Mouse (Mus musculus) hindbrain, postnatal 0 days (tissue): ENCODE measurements around the gene Pycr1. TPM values are rescaled to one million over a fixed set of nuclear protein-coding genes. Genes with fewer than 3 reads are reported as not detected.

ENCODE experiments used
- ATAC-seq: fragments of 200-750 bp; cut with Nextera tagmentation; 2 replicates; pipeline ENCODE4 v1.8.0; 2017; ENCODE audit warnings: mild to moderate bottlenecking, moderate TSS enrichment, moderate library complexity
- DNase-seq: peaks from one replicate; pipeline ENCODE4 v3.0.0-alpha.2; 2015; ENCODE audit warnings: low spot score
- H3K27ac ChIP-seq: fragments of 300-500 bp; sonication (generic); 2 replicates; pipeline ENCODE4 v1.5.1; 2014; ENCODE audit warnings: mild to moderate bottlenecking
- H3K27me3 ChIP-seq: fragments of 300-500 bp; sonication (generic); 2 replicates; pipeline ENCODE4 v1.6.1; 2014; ENCODE audit warnings: low read length, mixed read lengths; ENCODE audit not compliant: insufficient read depth
- H3K36me3 ChIP-seq: fragments of 300-500 bp; sonication (generic); 2 replicates; pipeline ENCODE4 v1.6.1; 2014; ENCODE audit warnings: low read length, mixed read lengths; ENCODE audit not compliant: insufficient read depth
- H3K4me1 ChIP-seq: fragments of 300-500 bp; sonication (generic); 2 replicates; pipeline ENCODE4 v1.6.1; 2014; ENCODE audit warnings: antibody characterized with exemption, low read length, mixed read lengths; ENCODE audit not compliant: insufficient read depth
- H3K4me2 ChIP-seq: fragments of 300-500 bp; sonication (generic); 2 replicates; pipeline ENCODE4 v1.6.1; 2014; ENCODE audit warnings: low read depth, mild to moderate bottlenecking, low read length, moderate library complexity, mixed read lengths
- H3K4me3 ChIP-seq: fragments of 300-500 bp; sonication (generic); 2 replicates; pipeline ENCODE4 v1.5.1; 2014; ENCODE audit warnings: low read length
- H3K9ac ChIP-seq: fragments of 300-500 bp; sonication (generic); replicated peaks from 2 replicates; pipeline ENCODE4 v1.6.1; 2014; ENCODE audit warnings: mild to moderate bottlenecking, low read length, moderate library complexity, mixed read lengths
- H3K9me3 ChIP-seq: fragments of 300-500 bp; sonication (generic); 2 replicates; pipeline ENCODE4 v1.6.1; 2016; ENCODE audit warnings: low read length, mixed read lengths
- CTCF ChIP-seq: IDR thresholded peaks from 2 replicates; pipeline ENCODE4 v1.5.1; 2016; ENCODE audit warnings: antibody characterized with exemption, control low read depth, low read depth
- WGBS: fragments of 180-500 bp; shearing (Covaris S2); extraction: QIAGEN DNeasy Blood & Tissue Kit; methylation state at CpG from one replicate; pipeline ENCODE4 v1.1.7; 2014; 5-methylcytosine and 5-hydroxymethylcytosine counted together
- polyA plus RNA-seq: library from polyadenylated mRNA; unstranded; fragments of >200 nt; fragmentation: Nextera tagmentation; extraction: Ambion mirVana; gene quantifications from 2 replicates; pipeline ENCODE4 v1.2.1, GENCODE M21; 2015
- total RNA-seq: library from RNA; depleted of rRNA; stranded (reverse); fragments of >200 nt; gene quantifications from 2 replicates; pipeline ENCODE4 v1.2.3, GENCODE M21; 2014

The Pycr1 gene
- total and polyA plus RNA-seq, 2 experiments from 2014 or later: 9.3 to 13.8 TPM

DNA sequence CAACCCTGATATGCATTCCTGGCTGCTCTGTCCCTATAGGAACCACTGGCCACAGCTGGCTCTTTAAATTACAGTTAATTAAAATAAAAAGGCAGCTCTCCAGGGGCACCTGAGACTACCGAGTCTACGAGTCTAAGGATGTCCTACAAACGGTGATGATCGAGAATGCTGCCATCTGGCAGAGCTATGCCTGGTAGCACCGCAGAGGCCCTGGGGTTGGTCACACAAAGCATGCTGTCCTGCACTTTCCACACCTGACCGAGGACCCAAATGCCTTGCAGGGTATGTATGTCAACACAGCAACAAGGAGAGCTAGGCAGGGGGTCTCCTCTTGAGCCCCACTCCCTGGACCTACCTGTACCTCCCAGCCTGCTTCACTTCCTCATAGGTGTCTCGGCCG, 29.6 kb downstream of the Pycr1 start:
- Histone ChIP-seq H3K27me3 (no peaks in the 10 kb centered on the region), H3K27ac (no peak overlapping the region), H3K4me1 (peaks cover 8% of the 10 kb centered on the region; the same call in 1 of the 2 replicates), H3K4me2 (no peak overlapping the region), H3K9ac (no peak overlapping the region), H3K9me3 (no peaks in the 10 kb centered on the region), H3K4me3 (no peak overlapping the region), H3K36me3 (peaks cover 24% of the 10 kb centered on the region)
- DNase-seq (no peak), ATAC-seq (no peak)
- TF ChIP-seq CTCF: no peak
- WGBS: 75% methylated on average over 8 of the region's 8 CpGs

DNA sequence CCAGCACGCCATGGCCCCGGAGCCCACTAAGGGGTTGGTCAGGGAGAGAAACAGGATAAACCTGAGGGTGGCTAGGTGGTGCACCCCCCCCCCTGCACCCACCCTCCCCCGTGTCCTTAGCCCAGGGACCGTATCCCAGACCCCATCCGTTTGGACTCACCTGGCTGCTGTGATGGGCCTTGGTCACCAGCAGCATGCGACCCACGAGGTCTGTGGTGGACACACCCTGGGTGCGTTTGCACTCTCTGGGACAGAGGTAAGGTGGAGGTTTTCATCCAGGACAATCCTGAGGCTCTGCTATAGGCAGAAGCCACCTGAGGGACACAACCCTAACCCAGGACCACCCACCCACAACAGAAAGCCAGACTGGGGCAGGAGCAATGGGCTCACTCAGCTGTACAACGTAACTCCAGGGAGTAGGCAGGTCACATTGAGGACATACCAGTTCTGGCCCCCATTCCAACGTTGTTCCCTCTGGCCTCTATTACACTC, 30.0 kb downstream of the Pycr1 start:
- Histone ChIP-seq H3K4me1 (peaks cover 10% of the 10 kb centered on the region; the same call in 1 of the 2 replicates), H3K4me3 (no peak overlapping the region), H3K4me2 (no peak overlapping the region), H3K9me3 (no peaks in the 10 kb centered on the region), H3K27ac (no peak overlapping the region), H3K36me3 (peaks cover 19% of the 10 kb centered on the region), H3K27me3 (no peaks in the 10 kb centered on the region), H3K9ac (no peak overlapping the region)
- DNase-seq (no peak), ATAC-seq (no peak)
- WGBS: 88% methylated on average over 10 of the region's 10 CpGs
- TF ChIP-seq CTCF: no peak

DNA sequence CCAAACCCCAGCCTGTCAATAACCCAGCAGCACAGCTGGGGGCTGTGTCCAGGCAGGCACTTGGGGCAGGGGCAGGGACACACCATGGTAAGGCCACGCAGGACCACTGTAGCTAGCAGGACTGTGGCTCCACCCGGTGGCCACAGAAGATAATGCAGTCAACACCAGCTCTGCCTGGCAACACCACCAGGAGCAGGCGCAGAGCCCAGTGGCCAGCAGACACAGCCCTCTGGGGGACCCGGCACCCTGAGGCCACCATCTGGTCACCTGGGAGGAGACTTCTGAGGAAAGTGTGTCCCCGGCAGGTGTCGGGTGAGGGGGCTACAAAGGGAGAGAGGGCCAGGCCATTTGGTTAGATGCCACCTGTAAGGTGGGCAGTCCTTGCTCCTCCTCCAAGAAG, 30.8 kb downstream of the Pycr1 start:
- H3K4me1 ChIP-seq: peaks cover 13% of the 10 kb centered on the region; the same call in 1 of the 2 replicates
- no peaks in the 10 kb centered on the region for H3K27me3 ChIP-seq
- ATAC-seq (peak; percentile 53), DNase-seq (peak; percentile 85)
- TF ChIP-seq CTCF: peak; percentile 93
- H3K9me3 ChIP-seq: no peaks in the 10 kb centered on the region
- no peak overlapping the region for H3K27ac ChIP-seq
- H3K4me3 ChIP-seq: no peak overlapping the region
- WGBS: 42% methylated on average over 6 of the region's 6 CpGs
- H3K36me3 ChIP-seq: peaks cover 17% of the 10 kb centered on the region
- H3K4me2 ChIP-seq: no peak overlapping the region
- no peak overlapping the region for H3K9ac ChIP-seq

DNA sequence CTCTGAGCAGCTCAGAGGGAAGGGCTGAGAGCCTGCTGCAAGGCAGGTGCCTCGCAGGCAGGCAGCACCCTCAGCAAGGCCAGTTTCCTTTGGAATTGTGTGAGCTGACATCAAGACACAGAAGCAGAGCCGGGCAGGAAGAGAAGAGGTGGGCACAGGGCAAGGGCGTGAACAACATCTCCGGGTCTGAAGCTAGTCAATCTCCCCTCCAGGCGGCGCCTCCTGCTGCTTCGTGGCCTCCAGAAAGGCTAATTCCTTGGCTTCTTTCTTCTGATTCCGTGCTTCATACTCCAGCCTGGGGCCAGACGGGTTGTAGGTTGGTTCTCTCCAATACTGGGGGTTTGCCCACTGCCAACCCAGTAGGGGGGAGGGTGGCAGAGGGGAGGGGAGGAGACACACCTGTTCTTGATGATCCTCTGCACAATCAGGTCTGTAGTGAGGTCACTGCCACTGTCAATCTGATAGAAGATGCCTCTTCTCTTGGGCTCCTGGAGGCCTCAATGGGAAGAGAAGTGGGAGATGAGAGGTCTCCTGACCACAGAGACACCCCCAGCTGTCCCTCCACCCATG, 33.0 kb downstream of the Pycr1 start:
- TF ChIP-seq CTCF: no peak
- DNase-seq (no peak), ATAC-seq (no peak)
- Histone ChIP-seq H3K4me3 (no peak overlapping the region), H3K4me2 (no peak overlapping the region), H3K9ac (no peak overlapping the region), H3K9me3 (no peaks in the 10 kb centered on the region), H3K27ac (no peak overlapping the region), H3K4me1 (0 out of 2 replicates have a peak, but pooled peaks cover 6% of the 10 kb centered on the region), H3K27me3 (no peaks in the 10 kb centered on the region), H3K36me3 (peaks cover 20% of the 10 kb centered on the region)
- WGBS: 79% methylated on average over 9 of the region's 9 CpGs

DNA sequence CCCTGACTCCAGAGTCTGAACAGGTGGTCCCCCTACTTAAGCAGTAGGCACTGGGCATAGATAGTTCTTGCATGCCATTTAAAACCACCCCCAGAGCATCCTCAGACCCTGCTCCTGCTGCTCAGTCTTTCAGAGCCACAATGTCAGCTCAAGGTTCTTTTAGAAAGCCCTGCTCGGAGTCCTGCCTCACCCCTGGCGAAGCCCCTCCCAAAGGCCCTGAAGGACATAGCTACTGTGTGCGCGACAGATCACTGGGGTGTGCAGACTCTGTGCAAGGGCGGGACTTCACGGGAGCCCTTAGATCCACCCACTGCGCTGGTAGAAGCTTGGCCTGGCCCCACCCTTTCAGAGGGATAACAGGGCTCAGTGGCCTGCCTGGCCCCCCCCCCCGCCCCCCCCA, 34.3 kb downstream of the Pycr1 start:
- H3K36me3 ChIP-seq: peaks cover 30% of the 10 kb centered on the region
- no peak overlapping the region for H3K27ac ChIP-seq
- no peak for DNase-seq
- no peaks in the 10 kb centered on the region for H3K9me3 ChIP-seq
- no peak overlapping the region for H3K4me3 ChIP-seq
- H3K4me1 ChIP-seq: 0 out of 2 replicates have a peak, but pooled peaks cover 6% of the 10 kb centered on the region
- H3K9ac ChIP-seq: 0 out of 2 replicates have a peak overlapping the region, but pooled peaks have one; percentile 9
- ATAC-seq: no peak
- H3K27me3 ChIP-seq: no peaks in the 10 kb centered on the region
- 31% methylated on average over 8 of the region's 8 CpGs for WGBS
- TF ChIP-seq CTCF: no peak
- no peak overlapping the region for H3K4me2 ChIP-seq

DNA sequence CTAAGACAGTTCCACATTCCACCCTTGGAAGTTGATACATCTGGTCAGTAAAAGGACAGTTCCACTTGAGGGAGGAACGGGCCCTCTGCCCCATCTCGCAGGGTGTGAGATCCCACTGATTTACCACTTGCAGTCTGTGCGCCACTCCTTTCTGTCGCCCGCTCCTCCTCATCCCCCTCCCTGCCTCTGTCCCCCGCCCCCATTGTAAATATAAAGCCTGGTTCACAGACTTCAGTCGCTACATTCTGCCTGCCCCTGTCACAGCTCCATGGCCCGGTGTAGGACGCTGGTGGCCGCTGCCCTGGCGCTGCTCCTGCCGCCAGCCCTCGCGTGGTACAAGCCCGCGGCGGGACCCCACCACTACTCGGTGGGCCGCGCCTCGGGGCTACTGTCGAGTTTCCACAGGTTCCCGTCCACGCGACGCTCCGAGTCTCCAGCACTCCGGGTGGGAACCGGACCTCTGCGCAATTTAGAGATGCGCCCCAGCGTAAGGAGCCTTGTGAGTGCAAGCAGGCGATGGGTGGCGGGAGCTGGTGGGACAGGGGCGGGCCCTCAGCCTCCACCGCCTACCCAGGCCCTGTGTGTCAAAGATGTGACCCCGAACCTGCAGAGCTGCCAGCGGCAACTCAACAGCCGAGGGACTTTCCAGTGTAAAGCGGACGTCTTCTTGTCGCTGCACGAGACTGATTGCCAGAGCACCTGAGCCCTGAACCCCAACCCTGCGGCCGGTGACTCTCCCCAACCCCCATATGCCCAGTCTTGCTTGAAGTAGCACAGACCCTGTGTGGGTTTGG, 35.1 kb downstream of the Pycr1 start, which contains the start of gene Npb:
TSS of gene Npb (plus strand) at position 237 of the 794 bp plus-strand sequence.
- H3K4me2 ChIP-seq: peak within 1 kb of the TSS; percentile 47
- TF ChIP-seq CTCF: no peak
- DNase-seq (no peak), ATAC-seq (no peak)
- peak within 1 kb of the TSS; percentile 16 for H3K4me3 ChIP-seq
- peak within 1 kb of the TSS; percentile 18; the same call in 1 of the 2 replicates for H3K9ac ChIP-seq
- H3K4me1 ChIP-seq: 0 out of 2 replicates have a peak, but pooled peaks cover 6% of the 10 kb centered on the region
- H3K27me3 ChIP-seq: no peaks in the 10 kb centered on the region
- peaks cover 35% of the 10 kb centered on the region for H3K36me3 ChIP-seq
- no peaks in the 10 kb centered on the region for H3K9me3 ChIP-seq
- no peak within 1 kb of the TSS for H3K27ac ChIP-seq
- WGBS: 8% methylated on average over 45 of the region's 45 CpGs
